Mouse (Mus musculus) hindbrain, embryonic 11.5 days (tissue): ENCODE results near the gene Pcsk6. TPM values are rescaled to one million over a fixed set of nuclear protein-coding genes. Genes with fewer than 3 reads are reported as not detected.
A peak's percentile ranks its signal among the peaks of the same experiment; 100 is the strongest.

Source experiments
- ATAC-seq: fragments of 200-750 bp; cut with Nextera tagmentation; 2 replicates; pipeline ENCODE4 v1.8.0; 2017; ENCODE audit warnings: mild to moderate bottlenecking, moderate TSS enrichment, moderate library complexity; ENCODE audit not compliant: low FRiP score
- DNase-seq: peaks from one replicate; pipeline ENCODE4 v3.0.0-alpha.2; 2015; ENCODE audit warnings: low spot score
- H3K27ac ChIP-seq: fragments of 300-500 bp; sonication (generic); 2 replicates; pipeline ENCODE4 v1.5.1; 2014; ENCODE audit warnings: mild to moderate bottlenecking, low read depth, low read length
- H3K27me3 ChIP-seq: fragments of 300-500 bp; sonication (generic); 2 replicates; pipeline ENCODE4 v1.6.1; 2014; ENCODE audit warnings: mild to moderate bottlenecking, low read length, moderate library complexity, mixed read lengths; ENCODE audit not compliant: control insufficient read depth, insufficient read depth
- H3K36me3 ChIP-seq: fragments of 300-500 bp; sonication (generic); 2 replicates; pipeline ENCODE4 v1.6.1; 2014; ENCODE audit warnings: mild to moderate bottlenecking, low read length, moderate library complexity, mixed read lengths; ENCODE audit not compliant: control insufficient read depth, insufficient read depth
- H3K4me1 ChIP-seq: fragments of 300-500 bp; sonication (generic); replicated peaks from 2 replicates; pipeline ENCODE4 v1.6.1; 2014; ENCODE audit warnings: low read length, mixed read lengths; ENCODE audit not compliant: control insufficient read depth, insufficient read depth
- H3K4me2 ChIP-seq: fragments of 300-500 bp; sonication (generic); replicated peaks from 2 replicates; pipeline ENCODE4 v1.6.1; 2014; ENCODE audit warnings: mild to moderate bottlenecking, low read depth, low read length
- H3K4me3 ChIP-seq: fragments of 300-500 bp; sonication (generic); 2 replicates; pipeline ENCODE4 v1.5.1; 2014; ENCODE audit warnings: low read depth, low read length
- H3K9ac ChIP-seq: fragments of 300-500 bp; sonication (generic); 2 replicates; pipeline ENCODE4 v1.6.1; 2014; ENCODE audit warnings: low read depth, low read length
- H3K9me3 ChIP-seq: fragments of 300-500 bp; sonication (generic); 2 replicates; pipeline ENCODE4 v1.6.1; 2016; ENCODE audit warnings: low read length; ENCODE audit not compliant: control insufficient read depth
- WGBS: fragments of 180-500 bp; shearing (Covaris S2); extraction: QIAGEN DNeasy Blood & Tissue Kit; methylation state at CpG from one replicate; pipeline ENCODE4 v1.1.7; 2014; 5-methylcytosine and 5-hydroxymethylcytosine counted together
- polyA plus RNA-seq: library from polyadenylated mRNA; unstranded; fragments of >200 nt; fragmentation: Nextera tagmentation; extraction: Ambion mirVana; gene quantifications from 2 replicates; pipeline ENCODE4 v1.2.1, GENCODE M21; 2014

Pcsk6 gene
- polyA plus RNA-seq, 1 experiment from 2014 or later = 2.4 TPM

DNA sequence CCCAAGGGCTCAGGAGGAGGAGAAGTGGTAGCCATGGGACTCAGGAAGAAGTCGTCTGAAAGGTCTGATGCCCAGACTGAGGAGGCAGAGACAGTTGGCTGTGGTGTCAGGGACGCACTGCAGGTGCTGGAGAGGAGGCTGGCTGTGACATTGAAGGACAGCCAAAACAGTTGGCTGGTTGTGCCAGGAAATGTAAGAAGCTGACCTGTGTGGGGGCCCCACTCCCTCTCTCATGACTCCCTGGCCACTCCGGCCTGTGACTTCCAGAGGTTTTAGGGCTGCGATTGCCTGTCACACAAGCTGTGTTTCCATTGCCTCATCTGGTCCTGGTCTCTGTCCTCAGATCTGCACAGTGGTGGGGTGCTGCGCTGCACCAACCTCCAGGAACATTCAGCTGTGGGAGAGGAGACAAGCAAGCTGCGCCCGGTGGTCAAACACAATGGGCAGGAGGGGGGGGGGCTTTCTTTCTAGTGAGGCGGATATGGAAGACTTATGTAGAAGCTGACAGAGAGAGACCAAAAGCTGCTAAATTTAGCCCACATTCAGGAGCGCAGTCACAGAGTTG, 30.8 kb downstream of the Pcsk6 start:
- H3K4me3 ChIP-seq = no peak overlapping the region
- H3K4me2 ChIP-seq = no peak overlapping the region
- no peak overlapping the region for H3K9ac ChIP-seq
- DNase-seq = no peak
- ATAC-seq = no peak
- H3K4me1 ChIP-seq = no peaks in the 10 kb centered on the region
- H3K36me3 ChIP-seq = no peaks in the 10 kb centered on the region
- 62% methylated on average over 9 of the region's 9 CpGs for WGBS
- no peak overlapping the region for H3K27ac ChIP-seq
- no peaks in the 10 kb centered on the region for H3K27me3 ChIP-seq
- H3K9me3 ChIP-seq = no peaks in the 10 kb centered on the region

DNA sequence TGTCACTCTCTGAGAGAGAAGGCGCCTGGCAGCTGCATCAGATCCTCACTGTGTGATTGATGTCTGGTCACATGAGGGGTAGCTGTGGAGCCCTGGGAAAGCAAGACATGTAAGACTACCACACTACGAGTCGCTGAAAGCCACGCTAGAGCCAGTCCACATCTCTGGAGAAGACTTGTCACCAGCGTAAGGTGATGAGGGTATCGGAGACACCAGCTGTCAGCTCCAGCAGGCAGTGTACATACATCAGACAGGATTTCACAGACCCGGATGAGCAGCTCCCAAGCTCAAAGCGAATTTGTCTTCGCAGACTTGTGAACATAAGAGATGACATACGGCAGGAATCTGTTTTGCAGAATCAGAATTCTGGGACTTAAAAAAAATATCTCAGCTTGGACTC, 32.0 kb downstream of the Pcsk6 start:
- H3K9me3 ChIP-seq = no peaks in the 10 kb centered on the region
- H3K4me1 ChIP-seq = no peaks in the 10 kb centered on the region
- no peak overlapping the region for H3K4me2 ChIP-seq
- no peak for ATAC-seq
- H3K27ac ChIP-seq = no peak overlapping the region
- no peak overlapping the region for H3K4me3 ChIP-seq
- 83% methylated on average over 10 of the region's 10 CpGs for WGBS
- H3K36me3 ChIP-seq = no peaks in the 10 kb centered on the region
- H3K27me3 ChIP-seq = no peaks in the 10 kb centered on the region
- no peak for DNase-seq
- H3K9ac ChIP-seq = no peak overlapping the region

DNA sequence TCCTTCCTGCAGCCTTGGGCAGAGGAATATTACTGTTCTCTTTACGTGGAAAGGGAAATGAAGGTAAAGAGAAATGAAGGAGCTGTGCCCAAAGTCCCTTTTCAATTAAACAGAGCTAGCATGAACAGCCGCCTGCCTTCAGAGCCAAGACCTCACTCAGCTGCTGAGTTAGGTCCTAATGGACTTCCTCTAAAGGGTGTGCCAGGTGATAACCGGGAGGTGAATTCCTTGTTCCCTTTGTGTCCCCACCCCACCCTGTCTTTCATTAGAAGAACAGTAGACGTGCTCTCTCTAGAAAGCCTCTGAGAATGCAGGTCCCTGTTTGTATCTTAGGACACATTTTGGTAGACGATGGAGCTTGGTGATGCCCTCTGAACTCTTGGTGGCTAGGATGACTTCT, 33.7 kb downstream of the Pcsk6 start:
- Histone ChIP-seq H3K27ac (no peak overlapping the region), H3K4me2 (no peak overlapping the region), H3K27me3 (no peaks in the 10 kb centered on the region), H3K36me3 (no peaks in the 10 kb centered on the region), H3K4me1 (no peaks in the 10 kb centered on the region), H3K4me3 (no peak overlapping the region), H3K9ac (no peak overlapping the region), H3K9me3 (no peaks in the 10 kb centered on the region)
- no peak for DNase-seq
- ATAC-seq = no peak
- 86% methylated on average over 5 of the region's 5 CpGs for WGBS

DNA sequence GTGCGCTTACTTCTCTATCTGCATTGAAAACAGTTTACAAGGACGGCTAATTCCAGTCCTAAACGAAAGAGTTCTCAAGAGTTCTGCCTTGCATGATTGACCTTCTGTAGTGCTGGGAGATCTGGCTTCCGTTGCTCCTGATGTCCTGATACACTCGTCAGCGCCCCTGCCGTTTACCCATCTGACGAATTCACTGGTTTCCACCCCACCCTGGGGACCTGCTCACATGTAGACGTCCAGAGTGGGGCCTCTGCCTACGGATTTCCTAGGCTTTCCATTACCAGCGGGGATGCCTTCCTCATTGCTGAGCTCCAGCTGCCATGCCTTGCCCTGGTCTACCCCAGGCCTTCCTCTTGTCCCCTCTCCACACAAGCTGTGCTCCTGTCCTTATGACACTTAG, 39.7 kb downstream of the Pcsk6 start:
- DNase-seq = no peak
- WGBS = 71% methylated on average over 11 of the region's 11 CpGs

DNA sequence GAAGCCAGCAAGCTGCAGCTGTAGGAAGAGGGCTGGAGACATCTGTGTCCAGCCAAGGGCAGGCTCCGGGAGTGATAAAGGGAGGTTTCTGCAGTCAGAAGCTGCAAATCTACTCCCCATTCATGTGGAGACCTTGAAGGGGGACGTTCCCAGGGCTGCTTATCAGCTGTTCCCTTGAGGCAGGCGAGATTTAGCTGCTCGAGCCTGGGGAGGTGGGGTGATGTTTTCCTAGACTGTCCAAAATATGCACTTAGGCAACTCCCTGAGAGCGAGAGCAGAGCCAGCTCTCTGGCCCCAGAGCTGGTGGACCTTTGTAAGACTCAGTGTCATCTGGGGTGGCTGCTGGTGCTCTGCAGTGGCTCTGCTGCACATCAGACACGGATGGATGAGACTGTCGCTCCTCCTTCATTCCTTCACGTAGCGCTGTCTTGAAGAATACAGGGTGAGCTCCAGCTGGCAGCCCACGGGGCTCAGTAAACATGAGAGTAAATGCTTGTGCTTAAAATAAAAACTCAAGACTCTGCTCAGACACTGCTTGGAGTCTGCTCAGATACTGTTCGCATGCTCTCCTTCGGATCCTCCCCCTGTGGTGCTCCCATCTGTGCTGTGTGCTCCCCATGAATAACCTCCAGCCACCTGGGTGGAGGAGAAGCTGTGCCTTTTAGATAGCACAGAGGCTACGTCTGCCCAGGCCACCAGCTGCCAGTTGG, 41.1 kb downstream of the Pcsk6 start:
- peak overlapping the region; percentile 27; the same call in 1 of the 2 replicates for H3K9ac ChIP-seq
- H3K4me3 ChIP-seq = no peak overlapping the region
- ATAC-seq (no peak), DNase-seq (no peak)
- no peaks in the 10 kb centered on the region for H3K4me1 ChIP-seq
- no peaks in the 10 kb centered on the region for H3K36me3 ChIP-seq
- H3K4me2 ChIP-seq = no peak overlapping the region
- no peak overlapping the region for H3K27ac ChIP-seq
- WGBS = 56% methylated on average over 13 of the region's 13 CpGs
- H3K9me3 ChIP-seq = no peaks in the 10 kb centered on the region
- no peaks in the 10 kb centered on the region; the same call in 1 of the 2 replicates for H3K27me3 ChIP-seq

More for the DNA sequence above, 39.7 kb downstream of the Pcsk6 start:
- Histone ChIP-seq H3K4me1 (no peaks in the 10 kb centered on the region), H3K27me3 (no peaks in the 10 kb centered on the region; the same call in 1 of the 2 replicates), H3K36me3 (no peaks in the 10 kb centered on the region), H3K9me3 (no peaks in the 10 kb centered on the region), H3K4me3 (no peak overlapping the region), H3K27ac (no peak overlapping the region), H3K4me2 (no peak overlapping the region), H3K9ac (no peak overlapping the region)
- ATAC-seq = no peak

DNA sequence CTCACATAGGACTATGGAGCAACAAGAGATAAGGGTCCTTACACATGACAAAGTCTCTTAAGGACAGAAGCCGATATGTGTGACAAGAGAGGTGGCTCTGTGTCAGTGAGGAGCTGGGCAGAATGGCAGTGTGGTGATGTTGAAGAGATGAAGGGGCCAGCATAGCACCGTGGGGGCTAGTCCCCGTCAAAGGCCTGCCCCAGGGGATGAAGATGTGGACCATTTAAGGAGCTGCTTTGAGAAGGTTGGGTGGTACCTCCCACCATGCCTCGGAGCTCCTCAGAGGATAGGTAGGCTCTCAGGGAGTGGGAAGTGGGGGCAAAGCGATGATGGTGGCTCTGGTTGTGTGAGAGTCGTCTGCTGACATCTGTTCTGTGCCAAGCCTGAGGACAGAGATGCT, 41.9 kb downstream of the Pcsk6 start:
- Histone ChIP-seq H3K36me3 (no peaks in the 10 kb centered on the region), H3K4me1 (no peaks in the 10 kb centered on the region), H3K4me3 (no peak overlapping the region), H3K27me3 (no peaks in the 10 kb centered on the region; the same call in 1 of the 2 replicates), H3K27ac (no peak overlapping the region), H3K9me3 (no peaks in the 10 kb centered on the region), H3K9ac (no peak overlapping the region), H3K4me2 (no peak overlapping the region)
- ATAC-seq = no peak
- no peak for DNase-seq
- WGBS = 83% methylated on average over 6 of the region's 6 CpGs

DNA sequence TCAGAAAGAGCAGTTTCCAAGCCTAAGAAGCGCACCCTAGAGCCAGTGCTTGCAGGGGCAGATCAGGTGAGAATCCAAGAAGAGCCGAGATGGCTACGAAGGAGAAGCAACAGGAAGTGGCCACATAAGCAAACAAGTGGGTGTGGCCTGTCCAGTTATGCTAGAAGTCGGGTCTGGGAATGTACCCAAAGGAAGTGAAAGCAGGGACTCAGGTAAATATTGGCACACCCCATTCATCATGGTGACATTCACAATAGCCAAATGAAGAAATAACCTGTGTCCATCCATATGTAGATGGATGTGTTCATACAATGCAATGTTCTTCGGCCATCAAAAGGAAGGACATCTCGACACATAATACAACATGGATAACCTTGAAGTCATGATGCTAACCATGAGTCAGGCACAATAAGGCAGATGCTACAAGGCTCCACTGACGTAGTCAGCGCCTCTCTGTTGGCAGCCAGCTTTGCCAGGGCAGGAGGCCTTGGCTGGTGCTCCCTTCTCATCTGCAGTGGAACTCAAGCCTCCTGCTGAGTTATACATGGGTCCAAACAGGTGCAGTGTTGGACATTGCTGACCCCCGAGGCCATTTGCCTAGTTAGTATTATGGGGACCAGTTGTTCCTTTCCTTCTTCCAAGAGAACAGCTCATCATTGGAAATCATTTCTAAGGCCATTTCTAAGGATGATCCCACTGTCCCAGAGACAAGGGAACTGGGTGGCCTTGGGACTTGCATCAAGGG, 45.2 kb downstream of the Pcsk6 start:
- H3K4me1 ChIP-seq = no peaks in the 10 kb centered on the region
- H3K9me3 ChIP-seq = no peaks in the 10 kb centered on the region
- H3K4me3 ChIP-seq = no peak overlapping the region
- H3K4me2 ChIP-seq = no peak overlapping the region
- H3K36me3 ChIP-seq = no peaks in the 10 kb centered on the region
- no peak for ATAC-seq
- H3K27me3 ChIP-seq = no peaks in the 10 kb centered on the region; the same call in 1 of the 2 replicates
- H3K9ac ChIP-seq = no peak overlapping the region
- 85% methylated on average over 9 of the region's 9 CpGs for WGBS
- no peak for DNase-seq
- no peak overlapping the region for H3K27ac ChIP-seq

DNA sequence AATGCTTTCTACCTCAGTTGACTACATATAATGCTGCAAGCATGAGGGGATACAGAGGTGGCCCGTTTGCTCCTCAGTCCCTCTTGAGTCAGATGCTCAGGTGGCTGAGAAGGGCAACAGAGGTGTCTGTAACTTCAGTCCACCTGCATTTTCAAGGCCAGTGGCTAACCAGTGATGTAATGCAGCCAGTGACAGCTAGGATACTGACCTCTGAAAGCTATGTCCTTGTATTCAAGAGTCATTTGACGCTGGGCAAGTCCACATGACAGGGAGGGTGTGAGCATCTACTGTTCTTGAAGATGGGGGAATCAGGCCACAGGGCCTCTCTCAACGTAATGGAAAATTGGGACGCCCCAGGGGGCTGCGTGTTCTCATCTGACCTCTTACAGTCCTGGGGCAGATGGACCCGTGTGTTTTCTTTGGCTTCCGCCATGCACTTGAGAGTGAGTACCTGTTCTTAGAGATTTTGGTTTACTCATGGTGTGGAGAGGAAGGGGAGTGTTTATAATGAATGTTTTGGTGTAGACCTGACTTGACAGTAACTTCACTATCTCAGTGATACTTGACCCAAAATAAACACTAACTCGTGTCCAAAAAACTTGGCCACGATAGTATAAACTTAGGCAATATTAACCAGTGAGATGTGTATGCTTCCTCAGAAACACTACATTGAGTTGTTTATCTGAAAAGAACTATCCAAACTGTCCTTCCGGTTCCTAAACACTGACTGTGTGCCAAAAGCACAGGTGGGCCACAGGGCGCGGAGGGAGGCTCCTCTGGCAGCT, 48.0 kb downstream of the Pcsk6 start:
- Histone ChIP-seq H3K27ac (no peak overlapping the region), H3K9ac (no peak overlapping the region), H3K4me1 (no peaks in the 10 kb centered on the region), H3K9me3 (no peaks in the 10 kb centered on the region), H3K4me3 (no peak overlapping the region), H3K27me3 (no peaks in the 10 kb centered on the region), H3K36me3 (no peaks in the 10 kb centered on the region), H3K4me2 (no peak overlapping the region)
- ATAC-seq (no peak), DNase-seq (no peak)
- 86% methylated on average over 12 of the region's 12 CpGs for WGBS
